Mouse (Mus musculus): ENCODE measurements around the gene Gltpd2. TPM values are rescaled to one million over a fixed set of nuclear protein-coding genes. Genes with fewer than 3 reads are reported as not detected.
"Not testable (repeated sequence)": the region's sequence is repeated elsewhere in the genome, so short reads cannot be mapped to it uniquely, and the experiment has no call there.

Gene Gltpd2
- polyA plus RNA-seq, 1 experiment from 2014 or later, result 0.34 TPM

DNA sequence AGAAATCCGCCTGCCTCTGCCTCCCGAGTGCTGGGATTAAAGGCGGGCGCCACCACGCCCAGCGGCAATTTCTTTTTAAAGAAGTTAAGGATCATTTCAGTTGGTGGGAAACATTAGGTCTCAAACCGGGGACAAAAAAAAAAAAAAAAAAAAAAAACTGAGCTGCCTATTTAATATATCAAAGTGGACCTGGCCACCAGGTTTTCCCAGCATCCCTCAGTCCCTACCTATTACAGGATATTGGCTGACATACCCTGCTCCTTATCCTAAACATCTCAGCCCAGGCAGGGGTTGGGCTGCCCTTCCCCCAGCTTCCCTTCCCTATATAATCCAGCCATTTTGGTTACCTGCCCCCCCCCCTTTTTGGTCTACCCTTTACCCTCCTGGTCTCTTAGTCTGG lies 7.2 kb upstream of the Gltpd2 start:
- Histone ChIP-seq H3K9me3 (ENCODE audit: control insufficient read depth, low read length) (no peaks in the 10 kb centered on the region), H3K4me3 (ENCODE audit: low read length) (no peak overlapping the region), H3K4me2 (replicated peaks; ENCODE audit: low read depth, low read length) (no peak overlapping the region), H3K27ac (ENCODE audit: low read depth, low read length) (no peak overlapping the region), H3K9ac (ENCODE audit: low read depth, low read length) (no peak overlapping the region), H3K36me3 (ENCODE audit: control insufficient read depth, insufficient read depth, low read length) (no peaks in the 10 kb centered on the region), H3K27me3 (ENCODE audit: control insufficient read depth, insufficient read depth, low read length) (no peaks in the 10 kb centered on the region), H3K4me1 (ENCODE audit: control insufficient read depth, insufficient read depth, low read length) (0 out of 2 replicates have a peak, but pooled peaks cover 8% of the 10 kb centered on the region)
- 86% methylated on average over 7 of the region's 7 CpGs for WGBS
- no peak for ATAC-seq (ENCODE audit: low FRiP score, low TSS enrichment)

DNA sequence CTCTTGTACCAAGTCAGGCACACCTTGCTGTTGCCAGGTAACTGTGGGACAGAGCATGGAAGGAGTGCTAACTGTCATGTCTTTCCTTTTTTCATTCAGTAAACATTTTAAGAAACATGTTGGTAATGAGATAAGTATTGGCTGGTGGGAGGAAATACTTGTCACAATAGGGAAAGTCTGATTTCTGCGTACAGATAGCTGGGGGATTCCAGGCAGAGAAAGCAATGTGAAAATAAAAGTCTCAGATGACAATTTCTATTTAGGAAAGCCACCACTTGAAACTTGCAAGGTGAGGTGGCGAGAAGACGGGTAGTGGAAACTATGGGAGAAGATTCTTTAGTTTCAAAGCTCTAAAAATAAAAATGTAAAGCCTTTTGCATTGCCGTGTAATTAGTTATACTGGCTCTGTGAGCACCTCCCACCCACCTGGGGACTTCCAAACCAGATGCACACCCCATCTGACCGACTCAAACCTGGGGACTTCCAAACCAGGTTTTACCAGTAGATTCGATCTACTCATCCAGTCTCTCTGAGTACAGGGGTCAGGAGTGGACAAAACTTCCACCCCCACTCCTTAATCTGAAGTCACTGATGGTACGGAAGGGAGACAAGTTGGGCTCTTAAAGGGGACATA lies 6.2 kb upstream of the Gltpd2 start:
- H3K4me1 ChIP-seq (ENCODE audit: control insufficient read depth, insufficient read depth, low read length), result 0 out of 2 replicates have a peak, but pooled peaks cover 8% of the 10 kb centered on the region
- 77% methylated on average over 7 of the region's 7 CpGs for WGBS
- H3K4me2 ChIP-seq (replicated peaks; ENCODE audit: low read depth, low read length), result no peak overlapping the region
- H3K27ac ChIP-seq (ENCODE audit: low read depth, low read length), result no peak overlapping the region
- no peak overlapping the region for H3K9ac ChIP-seq (ENCODE audit: low read depth, low read length)
- no peak for ATAC-seq (ENCODE audit: low FRiP score, low TSS enrichment)
- no peaks in the 10 kb centered on the region for H3K36me3 ChIP-seq (ENCODE audit: control insufficient read depth, insufficient read depth, low read length)
- H3K27me3 ChIP-seq (ENCODE audit: control insufficient read depth, insufficient read depth, low read length), result no peaks in the 10 kb centered on the region
- no peaks in the 10 kb centered on the region for H3K9me3 ChIP-seq (ENCODE audit: control insufficient read depth, low read length)
- H3K4me3 ChIP-seq (ENCODE audit: low read length), result no peak overlapping the region

DNA sequence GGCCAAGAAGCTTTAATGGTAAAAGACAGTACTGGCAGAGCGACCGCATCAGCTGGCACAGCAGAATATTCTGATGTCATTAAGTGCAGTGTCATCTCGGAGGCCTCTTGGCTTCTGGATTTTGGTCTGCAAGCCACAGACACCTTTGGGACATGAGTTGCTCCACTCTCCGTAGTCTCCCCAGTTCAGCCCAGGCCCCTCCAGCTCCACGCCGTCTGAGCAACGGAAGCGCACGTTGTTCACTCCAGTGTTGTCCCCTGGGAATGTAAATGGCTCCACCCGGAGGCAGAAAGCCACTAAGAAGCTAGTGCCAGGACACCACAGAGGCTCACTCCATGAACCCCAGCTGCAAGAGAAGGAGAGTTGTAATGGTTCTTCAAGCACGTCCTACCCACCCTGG lies 5.5 kb upstream of the Gltpd2 start:
- 62% methylated on average over 11 of the region's 11 CpGs for WGBS
- H3K27me3 ChIP-seq (ENCODE audit: control insufficient read depth, insufficient read depth, low read length), result no peaks in the 10 kb centered on the region
- H3K4me2 ChIP-seq (replicated peaks; ENCODE audit: low read depth, low read length), result no peak overlapping the region
- H3K4me1 ChIP-seq (ENCODE audit: control insufficient read depth, insufficient read depth, low read length), result 0 out of 2 replicates have a peak, but pooled peaks cover 8% of the 10 kb centered on the region
- H3K36me3 ChIP-seq (ENCODE audit: control insufficient read depth, insufficient read depth, low read length), result no peaks in the 10 kb centered on the region
- ATAC-seq (ENCODE audit: low FRiP score, low TSS enrichment), result no peak
- no peaks in the 10 kb centered on the region for H3K9me3 ChIP-seq (ENCODE audit: control insufficient read depth, low read length)
- H3K27ac ChIP-seq (ENCODE audit: low read depth, low read length), result no peak overlapping the region
- H3K9ac ChIP-seq (ENCODE audit: low read depth, low read length), result no peak overlapping the region
- no peak overlapping the region for H3K4me3 ChIP-seq (ENCODE audit: low read length)

DNA sequence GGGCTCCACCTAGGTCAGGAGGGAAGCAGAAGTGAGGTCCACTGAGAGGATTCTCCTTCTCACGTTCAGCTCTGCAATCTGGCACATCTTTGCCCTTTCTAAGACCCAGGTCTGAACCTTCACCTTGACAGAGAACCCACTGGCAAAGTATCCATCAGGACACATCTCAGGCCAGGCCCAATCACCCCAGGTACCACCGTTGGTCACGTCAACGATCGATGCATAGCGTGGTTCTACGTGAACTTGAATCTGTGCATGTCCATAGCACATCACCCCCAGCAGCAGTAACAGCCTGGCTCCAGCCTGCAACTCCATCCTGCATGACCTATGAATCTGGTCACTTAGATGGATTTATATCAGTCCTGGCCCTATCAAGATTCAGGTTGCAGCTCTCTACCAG lies 4.7 kb upstream of the Gltpd2 start, which contains the start of gene Vmo1:
Gene Vmo1, minus strand, starts transcription at position 329 of the 400 bp plus-strand sequence.
- Histone ChIP-seq H3K4me3 (ENCODE audit: low read length) (no peak within 1 kb of the TSS), H3K27me3 (ENCODE audit: control insufficient read depth, insufficient read depth, low read length) (no peaks in the 10 kb centered on the region; the same call in 1 of the 2 replicates), H3K4me1 (ENCODE audit: control insufficient read depth, insufficient read depth, low read length) (0 out of 2 replicates have a peak, but pooled peaks cover 8% of the 10 kb centered on the region), H3K4me2 (replicated peaks; ENCODE audit: low read depth, low read length) (no peak within 1 kb of the TSS), H3K36me3 (ENCODE audit: control insufficient read depth, insufficient read depth, low read length) (no peaks in the 10 kb centered on the region), H3K27ac (ENCODE audit: low read depth, low read length) (no peak within 1 kb of the TSS), H3K9me3 (ENCODE audit: control insufficient read depth, low read length) (no peaks in the 10 kb centered on the region), H3K9ac (ENCODE audit: low read depth, low read length) (no peak within 1 kb of the TSS)
- WGBS, result 80% methylated on average over 7 of the region's 7 CpGs
- no peak for ATAC-seq (ENCODE audit: low FRiP score, low TSS enrichment)

DNA sequence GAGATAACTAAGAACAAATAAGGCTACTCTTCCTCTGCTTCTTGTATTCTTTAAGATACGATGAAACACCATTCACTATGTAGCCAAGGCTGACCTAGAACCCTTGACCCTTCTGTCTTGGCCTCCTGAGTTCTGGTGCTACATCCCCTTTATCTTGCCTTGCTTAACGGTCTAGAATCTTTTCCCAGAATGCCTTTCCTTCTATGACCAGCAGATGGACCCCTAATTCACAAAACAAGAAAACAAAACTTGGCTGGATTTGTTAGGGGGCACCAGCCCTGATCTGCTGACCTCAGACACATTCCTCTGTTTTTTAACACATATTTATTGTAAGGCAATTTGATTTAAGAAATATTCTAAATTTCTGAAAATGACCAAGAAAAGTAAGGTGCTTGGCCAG lies 2.6 kb upstream of the Gltpd2 start:
- H3K36me3 ChIP-seq (ENCODE audit: control insufficient read depth, insufficient read depth, low read length), result no peaks in the 10 kb centered on the region
- no peaks in the 10 kb centered on the region; the same call in 1 of the 2 replicates for H3K27me3 ChIP-seq (ENCODE audit: control insufficient read depth, insufficient read depth, low read length)
- H3K27ac ChIP-seq (ENCODE audit: low read depth, low read length), result no peak overlapping the region
- H3K4me1 ChIP-seq (ENCODE audit: control insufficient read depth, insufficient read depth, low read length), result peaks cover 10% of the 10 kb centered on the region; the same call in 1 of the 2 replicates
- 20% methylated on average over 2 of the region's 2 CpGs for WGBS
- no peak overlapping the region for H3K9ac ChIP-seq (ENCODE audit: low read depth, low read length)
- no peak for ATAC-seq (ENCODE audit: low FRiP score, low TSS enrichment)
- H3K4me2 ChIP-seq (replicated peaks; ENCODE audit: low read depth, low read length), result no peak overlapping the region
- no peaks in the 10 kb centered on the region for H3K9me3 ChIP-seq (ENCODE audit: control insufficient read depth, low read length)
- no peak overlapping the region for H3K4me3 ChIP-seq (ENCODE audit: low read length)

DNA sequence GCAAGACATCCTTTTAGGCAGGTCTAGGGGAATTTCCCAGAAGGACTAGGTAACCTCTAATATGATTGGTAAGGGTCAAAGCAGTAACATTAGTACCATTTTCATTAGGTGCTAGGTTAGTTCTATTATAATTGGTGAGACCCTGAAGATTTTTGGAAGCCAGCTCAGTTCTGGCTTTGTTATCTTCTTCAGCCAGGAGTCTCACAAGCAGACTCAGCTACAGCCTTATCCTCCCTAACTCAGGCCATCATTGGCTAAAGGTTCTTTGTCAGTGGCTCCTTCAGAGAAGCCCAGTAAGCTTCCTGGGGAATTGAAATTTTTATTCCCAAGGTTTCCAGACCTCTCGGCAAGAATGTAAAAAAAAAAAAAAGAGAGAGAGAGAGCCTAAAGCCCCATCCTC lies 560 bp upstream of the Gltpd2 start:
- Histone ChIP-seq H3K4me1 (ENCODE audit: control insufficient read depth, insufficient read depth, low read length) (peaks cover 10% of the 10 kb centered on the region; the same call in 1 of the 2 replicates), H3K27ac (ENCODE audit: low read depth, low read length) (no peak overlapping the region), H3K4me3 (ENCODE audit: low read length) (no peak overlapping the region), H3K27me3 (ENCODE audit: control insufficient read depth, insufficient read depth, low read length) (no peaks in the 10 kb centered on the region; the same call in 1 of the 2 replicates), H3K4me2 (replicated peaks; ENCODE audit: low read depth, low read length) (no peak overlapping the region), H3K36me3 (ENCODE audit: control insufficient read depth, insufficient read depth, low read length) (no peaks in the 10 kb centered on the region), H3K9me3 (ENCODE audit: control insufficient read depth, low read length) (no peaks in the 10 kb centered on the region), H3K9ac (ENCODE audit: low read depth, low read length) (no peak overlapping the region)
- WGBS, result 59% methylated on average over 1 of the region's 1 CpGs
- ATAC-seq (ENCODE audit: low FRiP score, low TSS enrichment), result no peak

DNA sequence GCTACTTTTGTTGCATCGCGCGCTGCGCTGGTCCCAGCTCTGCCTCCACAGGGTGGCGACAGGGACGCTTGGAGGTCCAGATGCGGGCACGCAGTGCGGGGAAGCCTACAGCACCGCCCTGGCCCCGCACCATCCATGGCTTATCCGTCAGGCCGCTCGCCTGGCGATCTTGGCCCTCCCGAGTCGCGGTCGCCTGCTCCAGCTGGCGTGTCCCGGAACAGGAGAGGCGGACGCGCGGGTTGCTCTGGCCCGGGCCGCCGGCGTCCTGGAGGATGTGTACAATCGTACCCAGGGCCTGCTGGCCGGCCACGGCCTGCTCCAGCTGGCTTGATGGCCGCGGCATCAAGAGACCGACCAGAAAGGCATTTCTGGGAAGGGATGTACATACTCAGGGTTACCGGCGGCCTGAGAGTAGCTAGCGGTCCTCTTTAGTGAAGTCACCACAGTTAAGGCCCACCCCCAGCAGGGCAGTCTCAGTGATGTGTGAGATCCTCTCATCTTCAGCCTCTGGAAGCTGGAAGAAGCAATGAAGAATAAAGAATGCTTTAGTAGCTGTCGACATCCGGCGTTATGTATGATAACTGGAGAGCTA lies 1.3 kb downstream of the Gltpd2 start:
- WGBS, result 11% methylated on average over 41 of the region's 41 CpGs
- no peaks in the 10 kb centered on the region for H3K9me3 ChIP-seq (ENCODE audit: control insufficient read depth, low read length)
- H3K36me3 ChIP-seq (ENCODE audit: control insufficient read depth, insufficient read depth, low read length), result no peaks in the 10 kb centered on the region
- H3K27ac ChIP-seq (ENCODE audit: low read depth, low read length), result peak overlapping the region; percentile 71
- H3K4me2 ChIP-seq (replicated peaks; ENCODE audit: low read depth, low read length), result peak overlapping the region; percentile 45
- peak overlapping the region; percentile 57 for H3K9ac ChIP-seq (ENCODE audit: low read depth, low read length)
- H3K4me3 ChIP-seq (ENCODE audit: low read length), result peak overlapping the region; percentile 31
- no peaks in the 10 kb centered on the region; the same call in 1 of the 2 replicates for H3K27me3 ChIP-seq (ENCODE audit: control insufficient read depth, insufficient read depth, low read length)
- peaks cover 7% of the 10 kb centered on the region; the same call in 1 of the 2 replicates for H3K4me1 ChIP-seq (ENCODE audit: control insufficient read depth, insufficient read depth, low read length)
- ATAC-seq (ENCODE audit: low FRiP score, low TSS enrichment), result peak; percentile 60

DNA sequence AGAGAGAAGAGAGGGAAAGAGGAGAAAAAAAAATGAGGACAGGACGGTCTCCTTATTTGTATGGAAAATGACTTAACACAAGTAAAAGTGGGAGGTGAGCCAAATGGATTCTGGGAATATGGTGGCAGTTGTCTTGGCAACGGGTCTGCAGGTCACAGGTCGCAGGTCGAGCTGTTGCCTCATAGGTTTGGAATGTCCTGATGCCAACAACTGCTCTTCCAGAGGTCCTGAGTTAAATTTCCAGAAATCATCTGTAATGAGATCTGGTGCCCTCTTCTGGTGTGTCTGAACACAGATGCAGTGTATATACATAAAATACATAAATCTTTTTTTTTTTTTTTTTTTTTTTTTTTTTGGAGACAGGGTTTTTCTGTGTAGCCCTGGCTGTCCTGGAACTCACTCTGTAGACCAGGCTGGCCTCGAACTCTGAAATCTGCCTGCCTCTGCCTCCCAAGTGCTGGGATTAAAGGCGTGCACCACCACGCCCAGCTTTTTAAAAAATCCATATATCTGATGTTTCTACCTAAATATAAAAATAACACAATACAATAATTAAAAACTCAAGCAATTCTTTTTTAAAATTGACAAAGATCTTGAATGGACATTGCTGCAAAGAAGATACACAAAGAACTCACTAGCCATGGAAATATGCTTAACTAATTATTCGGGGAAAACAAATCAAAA lies 4.5 kb downstream of the Gltpd2 start:
- not testable (repeated sequence) for H3K27ac ChIP-seq (ENCODE audit: low read depth, low read length); ATAC-seq (ENCODE audit: low FRiP score, low TSS enrichment); H3K4me3 ChIP-seq (ENCODE audit: low read length); H3K9me3 ChIP-seq (ENCODE audit: control insufficient read depth, low read length); H3K4me2 ChIP-seq (replicated peaks; ENCODE audit: low read depth, low read length); H3K9ac ChIP-seq (ENCODE audit: low read depth, low read length); H3K27me3 ChIP-seq (ENCODE audit: control insufficient read depth, insufficient read depth, low read length)
- Histone ChIP-seq H3K36me3 (ENCODE audit: control insufficient read depth, insufficient read depth, low read length) (peaks cover 20% of the 10 kb centered on the region), H3K4me1 (ENCODE audit: control insufficient read depth, insufficient read depth, low read length) (peaks cover 12% of the 10 kb centered on the region)
- 84% methylated on average over 8 of the region's 8 CpGs for WGBS

DNA sequence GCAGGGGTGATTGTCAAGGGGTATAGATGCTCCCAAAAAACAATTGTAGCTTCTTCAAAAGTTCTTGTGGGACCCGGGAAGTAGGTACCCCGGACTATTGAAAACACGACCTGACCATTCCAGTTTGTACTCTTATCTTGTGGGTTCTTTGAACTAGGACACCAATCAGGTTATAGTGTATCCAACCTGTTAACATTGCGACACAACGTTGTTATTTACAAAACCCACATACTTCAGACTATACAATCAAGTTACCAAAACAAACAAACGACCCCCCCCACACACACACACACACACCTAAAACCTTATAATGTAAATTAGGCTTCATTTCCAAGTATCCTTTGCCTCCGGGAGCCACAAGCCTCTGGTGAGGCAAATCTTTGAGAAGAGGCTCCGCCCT lies 5.8 kb downstream of the Gltpd2 start:
- no peak for ATAC-seq (ENCODE audit: low FRiP score, low TSS enrichment)
- Histone ChIP-seq H3K36me3 (ENCODE audit: control insufficient read depth, insufficient read depth, low read length) (peaks cover 28% of the 10 kb centered on the region), H3K4me2 (replicated peaks; ENCODE audit: low read depth, low read length) (peak overlapping the region; percentile 41), H3K9ac (ENCODE audit: low read depth, low read length) (0 out of 2 replicates have a peak overlapping the region, but pooled peaks have one; percentile 40), H3K4me3 (ENCODE audit: low read length) (peak overlapping the region; percentile 81), H3K27me3 (ENCODE audit: control insufficient read depth, insufficient read depth, low read length) (no peaks in the 10 kb centered on the region), H3K4me1 (ENCODE audit: control insufficient read depth, insufficient read depth, low read length) (peaks cover 9% of the 10 kb centered on the region), H3K27ac (ENCODE audit: low read depth, low read length) (no peak overlapping the region), H3K9me3 (ENCODE audit: control insufficient read depth, low read length) (no peaks in the 10 kb centered on the region)
- WGBS, result 5% methylated on average over 8 of the region's 8 CpGs

Measured in kidney, embryonic 14.5 days (tissue).